Mouse (Mus musculus) embryonic facial prominence, embryonic 14.5 days (tissue): ENCODE measurements at regions not wholly inside any gene's neighbourhood (a gene's known extent, or its start where the extent isn't known, plus 50 kb on each side); places are given as distances from the start of the nearest gene placed in this dataset.

ENCODE experiments used
- ATAC-seq: fragments of 200-750 bp; cut with Nextera tagmentation; 2 replicates; pipeline ENCODE4 v1.8.0; 2017; ENCODE audit warnings: low read depth, moderate number of reproducible peaks, moderate TSS enrichment
- DNase-seq: peaks from one replicate; pipeline ENCODE4 v3.0.0-alpha.2; 2015; ENCODE audit warnings: low spot score
- H3K27ac ChIP-seq: fragments of 300-500 bp; sonication (generic); replicated peaks from 2 replicates; pipeline ENCODE4 v1.5.1; 2014; ENCODE audit warnings: low read depth, mild to moderate bottlenecking, low read length, moderate library complexity
- H3K27me3 ChIP-seq: fragments of 300-500 bp; sonication (generic); replicated peaks from 2 replicates; pipeline ENCODE4 v1.6.1; 2014; ENCODE audit warnings: low read length; ENCODE audit not compliant: control insufficient read depth, insufficient read depth
- H3K36me3 ChIP-seq: fragments of 300-500 bp; sonication (generic); 2 replicates; pipeline ENCODE4 v1.6.1; 2014; ENCODE audit warnings: low read length, mixed read lengths; ENCODE audit not compliant: control insufficient read depth, insufficient read depth
- H3K4me1 ChIP-seq: fragments of 300-500 bp; sonication (generic); 2 replicates; pipeline ENCODE4 v1.6.1; 2014; ENCODE audit warnings: antibody characterized with exemption, low read length; ENCODE audit not compliant: control insufficient read depth, insufficient read depth
- H3K4me2 ChIP-seq: fragments of 300-500 bp; sonication (generic); 2 replicates; pipeline ENCODE4 v1.6.1; 2014; ENCODE audit warnings: low read depth, mild to moderate bottlenecking, low read length, moderate library complexity, mixed read lengths
- H3K4me3 ChIP-seq: fragments of 300-500 bp; sonication (generic); 2 replicates; pipeline ENCODE4 v1.5.1; 2014; ENCODE audit warnings: low read depth, mild to moderate bottlenecking, low read length
- H3K9ac ChIP-seq: fragments of 300-500 bp; sonication (generic); 2 replicates; pipeline ENCODE4 v1.6.1; 2014; ENCODE audit warnings: low read depth, mild to moderate bottlenecking, low read length, moderate library complexity, mixed read lengths
- H3K9me3 ChIP-seq: fragments of 300-500 bp; sonication (generic); 2 replicates; pipeline ENCODE4 v1.6.1; 2016; ENCODE audit warnings: low read length; ENCODE audit not compliant: control insufficient read depth
- WGBS: fragments of 180-500 bp; shearing (Covaris S2); extraction: QIAGEN DNeasy Blood & Tissue Kit; methylation state at CpG from one replicate; pipeline ENCODE4 v1.1.7; 2014; 5-methylcytosine and 5-hydroxymethylcytosine counted together

DNA sequence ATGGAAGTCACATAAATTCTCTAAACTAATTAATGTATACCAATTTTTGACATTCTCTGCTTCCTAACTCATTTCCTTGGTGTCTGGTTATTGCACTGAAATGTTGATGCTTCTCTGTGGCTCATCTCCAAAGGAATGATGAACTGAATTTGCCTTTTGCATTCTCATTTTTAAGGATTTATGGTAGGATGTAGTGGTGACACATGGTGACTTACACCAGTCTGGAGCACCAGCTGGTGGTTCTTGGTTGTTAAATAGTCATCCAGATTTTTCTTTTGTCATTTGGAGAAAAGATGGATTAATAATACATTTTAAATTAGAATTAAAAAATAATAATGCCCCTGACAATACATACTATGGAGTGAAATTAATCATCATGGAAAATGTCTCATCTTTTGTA, 1097.2 kb upstream of the Epha7 start:
- Histone ChIP-seq H3K4me1 (no peaks in the 10 kb centered on the region), H3K9ac (no peak overlapping the region), H3K27ac (no peak overlapping the region), H3K36me3 (no peaks in the 10 kb centered on the region), H3K4me2 (no peak overlapping the region), H3K27me3 (no peaks in the 10 kb centered on the region), H3K4me3 (no peak overlapping the region), H3K9me3 (no peaks in the 10 kb centered on the region)
- ATAC-seq, result no peak
- no peak for DNase-seq

DNA sequence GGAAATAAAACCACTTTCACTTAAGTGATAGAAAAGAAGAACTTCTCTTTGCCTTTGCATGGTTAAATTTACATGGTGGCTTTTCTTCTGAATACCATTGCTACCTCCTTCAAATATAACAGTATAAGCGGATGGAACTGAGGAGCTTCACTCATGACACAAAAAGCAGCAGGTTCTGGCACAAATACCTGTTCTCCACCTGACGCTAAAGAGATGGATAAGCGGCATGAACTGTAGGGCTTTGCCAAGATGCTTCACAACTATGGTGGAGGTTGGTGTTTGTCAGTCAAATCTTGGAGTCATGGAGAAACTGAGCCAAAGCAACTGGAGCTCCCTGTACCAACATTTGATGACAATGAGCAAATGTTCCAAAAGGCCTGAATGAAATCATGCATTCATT, 1085.2 kb upstream of the Epha7 start:
- WGBS, result 86% methylated on average over 3 of the region's 3 CpGs
- Histone ChIP-seq H3K4me1 (no peaks in the 10 kb centered on the region), H3K36me3 (no peaks in the 10 kb centered on the region), H3K27me3 (no peaks in the 10 kb centered on the region), H3K4me2 (no peak overlapping the region), H3K9ac (no peak overlapping the region), H3K4me3 (no peak overlapping the region), H3K9me3 (no peaks in the 10 kb centered on the region), H3K27ac (no peak overlapping the region)
- ATAC-seq (no peak), DNase-seq (no peak)

DNA sequence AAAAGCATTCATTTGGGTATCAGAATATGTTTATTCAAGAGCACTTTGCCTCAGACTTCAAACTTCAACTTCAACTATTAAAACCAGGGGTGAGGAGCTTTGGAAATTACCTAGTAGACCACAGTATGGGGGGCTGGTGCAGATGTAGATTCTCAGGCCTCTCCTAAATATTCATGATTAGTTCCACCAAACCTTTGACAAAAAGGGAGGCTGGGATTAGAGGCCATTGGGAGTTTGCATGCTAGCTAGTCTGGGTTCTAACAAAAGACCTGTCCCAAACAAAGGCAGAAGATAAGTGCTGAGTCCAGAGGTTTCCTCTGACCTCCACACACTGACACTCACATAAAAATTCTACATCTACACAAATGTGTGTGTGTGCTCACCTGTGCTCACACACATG, 1078.8 kb upstream of the Epha7 start:
- Histone ChIP-seq H3K36me3 (no peaks in the 10 kb centered on the region), H3K9me3 (no peaks in the 10 kb centered on the region), H3K9ac (no peak overlapping the region), H3K4me2 (no peak overlapping the region), H3K4me3 (no peak overlapping the region), H3K27me3 (no peaks in the 10 kb centered on the region), H3K27ac (no peak overlapping the region), H3K4me1 (no peaks in the 10 kb centered on the region)
- ATAC-seq (no peak), DNase-seq (no peak)

DNA sequence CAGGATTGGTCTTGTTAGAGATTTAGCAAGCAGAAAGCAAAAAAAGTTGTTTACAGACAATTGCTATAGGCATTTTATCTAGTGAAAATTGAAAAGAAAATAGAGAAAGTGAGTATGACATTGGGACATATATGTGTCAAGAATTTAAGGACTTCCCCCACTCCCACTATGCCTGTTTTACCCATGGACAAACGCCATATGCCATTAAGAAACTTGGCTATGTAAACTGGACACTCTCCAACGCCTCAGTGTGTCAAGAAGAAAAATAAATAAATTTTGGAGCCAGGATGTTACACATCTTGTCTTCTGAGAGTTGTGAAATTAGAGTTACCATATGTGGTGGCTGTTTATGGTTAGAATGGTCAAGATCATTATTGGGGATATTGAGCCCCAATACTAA, 1031.1 kb upstream of the Epha7 start:
- Histone ChIP-seq H3K9me3 (no peaks in the 10 kb centered on the region), H3K4me3 (no peak overlapping the region), H3K9ac (no peak overlapping the region), H3K4me2 (no peak overlapping the region), H3K27me3 (no peaks in the 10 kb centered on the region; the same call in 1 of the 2 replicates), H3K36me3 (no peaks in the 10 kb centered on the region), H3K27ac (no peak overlapping the region), H3K4me1 (no peaks in the 10 kb centered on the region)
- 62% methylated on average over 2 of the region's 2 CpGs for WGBS
- DNase-seq, result no peak
- ATAC-seq, result no peak

DNA sequence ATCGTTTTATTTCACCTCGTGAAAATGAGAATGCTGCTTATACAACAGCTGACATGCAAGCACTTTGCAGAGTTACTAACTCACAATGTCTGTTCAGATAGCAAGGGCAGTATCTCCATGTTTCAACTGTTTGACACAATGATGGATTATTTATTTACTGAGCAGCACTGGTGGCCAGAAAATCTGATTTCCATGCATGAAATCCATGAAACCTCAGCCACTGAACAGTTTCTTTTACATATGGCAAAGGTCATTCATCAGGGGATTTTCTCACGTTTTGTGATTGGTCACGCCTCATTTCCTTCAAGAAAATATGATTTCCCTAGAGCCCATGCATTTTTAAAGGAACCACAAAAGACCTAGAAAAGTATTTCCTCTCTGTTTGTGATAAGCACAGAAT, 1025.9 kb upstream of the Epha7 start:
- peak; percentile 48 for DNase-seq
- no peaks in the 10 kb centered on the region for H3K36me3 ChIP-seq
- no peaks in the 10 kb centered on the region for H3K9me3 ChIP-seq
- ATAC-seq, result no peak
- H3K9ac ChIP-seq, result no peak overlapping the region
- 25% methylated on average over 4 of the region's 4 CpGs for WGBS
- H3K4me2 ChIP-seq, result no peak overlapping the region
- no peaks in the 10 kb centered on the region; the same call in 1 of the 2 replicates for H3K27me3 ChIP-seq
- no peak overlapping the region for H3K4me3 ChIP-seq
- H3K4me1 ChIP-seq, result no peaks in the 10 kb centered on the region
- H3K27ac ChIP-seq, result no peak overlapping the region
